Mouse (Mus musculus) ES-Bruce4 (cell line): Measurements from ENCODE around the gene Ric3. TPM values are rescaled to one million over a fixed set of nuclear protein-coding genes. Genes with fewer than 3 reads are reported as not detected.

Source experiments
- H3K27ac ChIP-seq: 2 replicates; pipeline ENCODE4 v1.5.1; 2012; ENCODE audit warnings: low read length, inconsistent platforms; ENCODE audit not compliant: insufficient read depth
- H3K27me3 ChIP-seq: 2 replicates; pipeline ENCODE4 v1.6.1; 2012; ENCODE audit warnings: mild to moderate bottlenecking, low read length, inconsistent platforms; ENCODE audit not compliant: control insufficient read depth, poor library complexity, insufficient read depth, severe bottlenecking
- H3K36me3 ChIP-seq: 2 replicates; pipeline ENCODE4 v1.6.1; 2012; ENCODE audit warnings: inconsistent platforms, mild to moderate bottlenecking, low read length, moderate library complexity; ENCODE audit not compliant: control insufficient read depth, poor library complexity, insufficient read depth, severe bottlenecking
- H3K4me1 ChIP-seq: one replicate; pipeline ENCODE4 v1.8.1; 2011; ENCODE audit warnings: low read length; ENCODE audit not compliant: control insufficient read depth, insufficient read depth
- H3K4me3 ChIP-seq: 2 replicates; pipeline ENCODE4 v1.5.1; 2011; ENCODE audit warnings: low read depth, mild to moderate bottlenecking, low read length
- H3K9ac ChIP-seq: 2 replicates; pipeline ENCODE4 v1.6.1; 2012; ENCODE audit warnings: low read depth, mild to moderate bottlenecking, inconsistent platforms; ENCODE audit not compliant: poor library complexity, severe bottlenecking
- H3K9me3 ChIP-seq: replicated peaks from 2 replicates; pipeline ENCODE4 v1.6.1; 2012; ENCODE audit warnings: mild to moderate bottlenecking, low read length, inconsistent platforms; ENCODE audit not compliant: control insufficient read depth, poor library complexity, insufficient read depth, severe bottlenecking
- CTCF ChIP-seq: IDR thresholded peaks from one replicate; pipeline ENCODE4 v1.8.1; 2011; ENCODE audit warnings: low read depth, low read length
- EP300 ChIP-seq: IDR thresholded peaks from 2 replicates; pipeline ENCODE4 v1.6.1; 2011; ENCODE audit warnings: low read depth, low read length; ENCODE audit not compliant: insufficient read depth
- POLR2A ChIP-seq: IDR thresholded peaks from one replicate; pipeline ENCODE4 v1.8.1; 2011; ENCODE audit warnings: low read length; ENCODE audit not compliant: insufficient read depth
- polyA plus RNA-seq: library from polyadenylated mRNA; stranded (reverse); fragments of >200 nt; gene quantifications from 2 replicates; pipeline ENCODE4 v1.2.4, GENCODE M21; 2011; ENCODE audit warnings: low read depth; ENCODE audit not compliant: missing spikeins, insufficient read depth, insufficient read length

Gene Ric3
- polyA plus RNA-seq, 1 experiment: 5.4 TPM

- no peaks in the 10 kb centered on the region for H3K36me3 ChIP-seq
- no peaks in the 10 kb centered on the region for H3K27me3 ChIP-seq
- H3K9ac ChIP-seq: no peak overlapping the region
- H3K9me3 ChIP-seq: no peaks in the 10 kb centered on the region
- no peak for TF ChIP-seq CTCF
- TF ChIP-seq POLR2A: no peak
- TF ChIP-seq EP300: no peak
- no peak overlapping the region for H3K4me3 ChIP-seq
- no peak overlapping the region for H3K27ac ChIP-seq
- H3K4me1 ChIP-seq: no peaks in the 10 kb centered on the region
Measured at GRCm38 (mm10) chr7:109003653-109004052, 79.5 kb downstream of the Ric3 start.

GRCm38 (mm10) chr7:109001971-109002370 lies 81.2 kb downstream of the Ric3 start:
- no peaks in the 10 kb centered on the region for H3K27me3 ChIP-seq
- H3K9me3 ChIP-seq: no peaks in the 10 kb centered on the region
- no peaks in the 10 kb centered on the region for H3K4me1 ChIP-seq
- no peaks in the 10 kb centered on the region for H3K36me3 ChIP-seq
- no peak overlapping the region for H3K27ac ChIP-seq
- TF ChIP-seq EP300 (no peak), CTCF (no peak)
- H3K9ac ChIP-seq: no peak overlapping the region
- H3K4me3 ChIP-seq: no peak overlapping the region

GRCm38 (mm10) chr7:109000315-109000954 lies 82.7 kb downstream of the Ric3 start:
- no peak overlapping the region for H3K4me3 ChIP-seq
- TF ChIP-seq POLR2A (no peak), EP300 (no peak), CTCF (no peak)
- H3K36me3 ChIP-seq: no peaks in the 10 kb centered on the region
- H3K9ac ChIP-seq: no peak overlapping the region
- no peak overlapping the region for H3K27ac ChIP-seq
- no peaks in the 10 kb centered on the region for H3K9me3 ChIP-seq
- no peaks in the 10 kb centered on the region for H3K4me1 ChIP-seq
- no peaks in the 10 kb centered on the region for H3K27me3 ChIP-seq

GRCm38 (mm10) chr7:108996156-108996555 lies 87.0 kb downstream of the Ric3 start:
- no peak for TF ChIP-seq CTCF
- no peak for TF ChIP-seq EP300
- no peak for TF ChIP-seq POLR2A
- no peak overlapping the region for H3K9ac ChIP-seq
- H3K4me3 ChIP-seq: no peak overlapping the region
- no peaks in the 10 kb centered on the region for H3K4me1 ChIP-seq
- no peaks in the 10 kb centered on the region for H3K36me3 ChIP-seq
- no peaks in the 10 kb centered on the region for H3K27me3 ChIP-seq
- no peaks in the 10 kb centered on the region for H3K9me3 ChIP-seq
- no peak overlapping the region for H3K27ac ChIP-seq

- no peak overlapping the region for H3K27ac ChIP-seq
- no peak for TF ChIP-seq EP300
- no peak for TF ChIP-seq POLR2A
- no peak for TF ChIP-seq CTCF
- no peaks in the 10 kb centered on the region for H3K36me3 ChIP-seq
- H3K9ac ChIP-seq: no peak overlapping the region
- H3K4me1 ChIP-seq: no peaks in the 10 kb centered on the region
- H3K4me3 ChIP-seq: no peak overlapping the region
- H3K9me3 ChIP-seq: no peaks in the 10 kb centered on the region
- no peaks in the 10 kb centered on the region for H3K27me3 ChIP-seq
Measured at GRCm38 (mm10) chr7:108993881-108994291, 89.2 kb downstream of the Ric3 start.

GRCm38 (mm10) chr7:108993230-108993629 lies 89.9 kb downstream of the Ric3 start:
- Histone ChIP-seq H3K9me3 (no peaks in the 10 kb centered on the region), H3K9ac (no peak overlapping the region), H3K4me1 (no peaks in the 10 kb centered on the region), H3K27me3 (no peaks in the 10 kb centered on the region), H3K36me3 (no peaks in the 10 kb centered on the region), H3K4me3 (no peak overlapping the region), H3K27ac (no peak overlapping the region)
- TF ChIP-seq POLR2A (no peak), EP300 (no peak)
